Mouse (Mus musculus): ENCODE measurements around the gene Tbc1d17.
A peak's percentile ranks its signal among the peaks of the same experiment; 100 is the strongest.

Tbc1d17 gene

GRCm38 (mm10) chr7:44853065-44853464 is 4.2 kb upstream of the Tbc1d17 start:
- no peak for DNase-seq (ENCODE audit: low spot score in 2 of 2)

GRCm38 (mm10) chr7:44852259-44853027 is 3.6 kb upstream of the Tbc1d17 start:
- peak in 1 of 2 experiments; percentile 17 for DNase-seq (ENCODE audit: low spot score in 2 of 2)

DNA sequence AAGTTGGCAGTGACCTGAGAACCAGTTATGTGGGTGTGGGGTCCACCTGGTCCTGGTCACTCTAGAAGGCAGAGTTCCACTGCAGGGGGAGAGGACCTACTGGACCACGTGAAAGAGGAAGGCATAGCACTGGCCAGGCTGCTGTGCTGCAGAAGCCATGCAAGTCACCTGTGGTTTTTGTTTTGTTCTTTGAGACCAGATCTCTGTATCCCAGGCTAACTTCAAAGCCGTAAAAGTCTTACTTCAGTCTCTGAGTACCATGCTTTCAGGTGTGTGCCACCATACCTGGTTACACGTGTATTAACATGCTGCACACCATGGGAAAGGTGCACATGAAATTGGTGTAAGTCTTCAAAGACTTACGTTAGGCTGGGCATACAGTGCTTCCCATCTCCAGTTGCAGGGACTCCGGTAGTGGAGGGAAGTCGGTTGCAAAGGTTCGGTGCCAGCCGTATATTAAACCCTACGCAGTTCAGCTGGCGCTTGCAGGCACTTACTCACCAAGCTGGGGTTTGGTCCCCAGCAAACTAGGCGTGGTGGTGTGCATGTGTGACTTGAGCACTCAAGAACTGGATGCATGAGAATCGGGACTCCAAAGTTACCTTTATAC is 2.9 kb upstream of the Tbc1d17 start:
- no peak for DNase-seq (ENCODE audit: low spot score in 2 of 2)

DNA sequence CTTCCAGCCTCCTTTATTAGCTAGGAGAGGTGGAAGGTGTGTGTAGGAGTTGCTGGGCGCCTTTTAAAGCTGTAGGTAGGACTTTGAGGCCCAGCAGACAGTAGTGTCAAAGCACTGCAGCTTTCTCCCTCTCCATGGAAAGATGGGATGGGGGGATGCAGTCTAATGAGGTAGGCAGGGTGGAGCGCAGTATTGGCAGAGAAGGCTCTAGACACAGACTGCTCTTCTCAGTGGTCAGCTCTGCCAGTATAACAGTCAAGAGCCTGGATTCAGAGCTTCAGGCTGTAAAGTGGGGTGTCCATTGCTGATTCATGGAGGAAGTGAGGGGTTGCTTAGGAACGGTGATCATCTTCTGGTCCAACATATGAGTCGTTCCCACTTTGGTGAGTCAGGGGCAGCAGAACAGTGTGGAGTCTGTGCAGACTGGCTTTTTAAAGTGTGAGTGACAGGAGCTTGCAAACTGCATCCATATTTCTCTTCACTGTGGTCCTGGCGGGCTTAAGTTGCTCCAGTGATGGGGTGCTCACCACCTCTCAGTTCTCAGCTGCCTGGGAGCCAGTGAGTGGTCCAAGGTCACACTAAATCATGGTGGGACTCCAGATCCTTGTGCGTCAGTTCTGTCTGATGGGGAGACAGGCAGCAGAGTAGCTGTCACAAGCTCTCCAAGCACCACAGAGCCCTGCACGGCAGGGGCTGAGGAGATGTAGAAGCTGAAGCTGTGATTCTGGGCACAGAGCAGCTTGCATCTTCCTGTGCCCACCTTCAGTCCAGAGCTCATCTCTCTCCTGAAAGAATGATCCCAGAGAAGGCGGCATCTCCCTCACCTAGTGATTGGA is 2.1 kb upstream of the Tbc1d17 start:
- no peak for DNase-seq (ENCODE audit: low spot score in 2 of 2)

DNA sequence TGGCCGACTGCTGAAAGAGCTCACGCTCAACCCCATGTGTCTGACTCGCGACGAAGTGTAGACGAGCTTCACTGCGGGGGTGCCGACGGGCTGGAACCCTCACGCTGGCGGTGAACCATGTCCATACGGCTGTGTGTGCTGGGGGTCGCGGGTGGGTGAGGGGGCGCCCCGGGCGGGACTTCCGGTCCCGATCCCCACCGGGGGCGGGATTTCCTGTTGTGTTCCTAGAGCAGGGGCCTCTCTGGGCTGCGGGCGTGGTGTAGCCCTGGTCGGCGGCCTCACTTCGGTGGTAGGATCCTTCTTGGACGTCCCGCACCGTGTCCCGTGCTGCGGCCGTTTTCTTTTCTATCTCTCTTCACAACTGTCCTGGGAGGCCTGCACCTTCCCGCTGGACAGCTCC is 1.3 kb upstream of the Tbc1d17 start:
- peak; percentile 77 to 86 for DNase-seq (ENCODE audit: low spot score in 2 of 2)

- DNase-seq (ENCODE audit: low spot score in 2 of 2), result peak; percentile 86 to 92
Observed at GRCm38 (mm10) chr7:44849416-44850111, 685 bp upstream of the Tbc1d17 start.

DNA sequence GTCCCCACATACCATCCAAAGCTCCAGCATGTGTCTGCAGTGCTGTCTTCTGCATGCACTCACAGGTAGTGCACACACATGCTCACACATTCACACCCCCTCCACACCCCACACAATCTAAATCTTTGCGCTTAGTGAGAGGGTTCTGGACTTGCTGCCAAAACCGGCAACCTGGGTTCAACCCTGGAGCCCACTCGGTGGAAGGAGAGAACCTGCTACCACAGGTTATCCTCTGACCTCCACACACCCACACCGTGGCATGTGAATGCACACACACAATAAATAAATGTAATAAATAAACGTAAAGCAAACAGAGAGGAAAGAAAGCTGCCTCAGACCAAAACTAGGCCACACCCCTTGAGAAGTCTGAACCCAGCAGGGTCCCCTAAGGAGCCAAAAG is 1.1 kb downstream of the Tbc1d17 start:
- no peak for DNase-seq (ENCODE audit: low spot score in 2 of 2)

- no peak for DNase-seq (ENCODE audit: low spot score in 2 of 2)
Observed at GRCm38 (mm10) chr7:44846804-44847203, 2.1 kb downstream of the Tbc1d17 start.

DNA sequence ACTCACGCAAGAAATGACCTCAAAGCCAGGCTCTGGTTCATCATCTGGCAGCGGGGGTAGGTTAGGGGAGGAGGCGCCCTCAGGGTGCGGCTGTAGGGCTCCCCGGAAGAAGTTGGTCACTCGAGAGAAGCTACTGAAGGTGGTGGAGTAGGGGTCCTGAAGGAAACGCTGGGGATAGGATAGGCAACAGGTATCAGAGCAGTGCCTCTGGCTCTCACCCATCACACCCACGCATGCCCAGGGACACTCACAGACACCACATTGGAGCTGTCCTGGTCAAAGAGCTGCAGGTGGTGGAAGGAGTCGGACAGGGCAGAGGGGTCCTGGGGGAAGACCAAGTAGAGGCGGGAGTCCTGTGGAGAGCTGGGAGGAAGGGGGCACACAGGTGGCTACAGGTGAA is 3.9 kb downstream of the Tbc1d17 start:
- DNase-seq (ENCODE audit: low spot score in 2 of 2), result no peak

DNA sequence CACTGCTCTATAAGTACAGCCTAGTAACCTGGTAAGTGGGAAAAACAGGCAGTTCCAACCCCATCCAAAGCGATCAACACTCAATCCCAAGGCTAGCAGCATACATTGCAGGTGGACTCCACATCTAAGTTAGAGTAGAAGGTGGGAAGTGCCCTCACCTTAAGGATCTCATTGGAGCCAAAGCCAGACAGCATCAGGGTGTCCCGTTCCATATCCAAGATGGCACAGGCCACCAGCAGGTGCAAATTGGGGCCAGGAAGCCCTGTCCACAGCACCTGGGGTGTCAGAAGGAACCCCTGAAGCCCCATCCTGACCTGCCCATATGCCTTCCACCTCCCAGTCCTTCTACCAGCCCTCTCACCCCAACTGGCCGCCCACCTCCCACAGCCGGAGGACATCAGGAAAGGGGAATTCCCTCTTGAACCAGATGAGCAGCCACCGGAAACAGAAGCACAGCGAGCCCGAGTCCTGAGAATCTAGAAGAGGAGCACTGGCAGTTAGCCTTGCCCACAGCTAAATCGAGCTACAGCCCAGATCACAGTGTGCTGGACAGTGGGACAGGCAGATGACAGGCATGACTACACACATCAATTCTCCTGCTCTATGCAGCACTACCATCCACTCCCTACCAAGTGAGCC is 6.9 kb downstream of the Tbc1d17 start:
- no peak for DNase-seq (ENCODE audit: low spot score in 2 of 2)

DNA sequence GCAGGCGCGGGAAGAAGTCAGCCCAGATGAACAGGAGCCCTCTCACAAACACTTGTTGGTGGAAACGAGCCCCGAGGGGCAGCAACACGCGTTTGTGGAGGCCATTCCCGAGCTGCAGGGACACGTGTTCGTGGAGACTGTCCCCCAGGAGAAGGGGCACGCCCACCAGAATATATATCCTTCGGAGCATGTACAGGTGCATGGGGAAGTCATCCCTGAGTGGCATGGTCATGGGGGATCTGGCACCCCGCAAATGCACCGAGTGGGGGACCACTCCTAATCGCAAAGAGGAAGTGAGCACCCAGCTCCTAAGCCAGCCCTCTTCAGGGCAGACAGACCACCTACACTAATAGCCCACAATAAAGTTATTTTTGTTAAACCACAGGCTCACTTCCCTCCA is 8.5 kb downstream of the Tbc1d17 start:
- DNase-seq (ENCODE audit: low spot score in 2 of 2), result peak; percentile 19 to 69

- DNase-seq (ENCODE audit: low spot score in 2 of 2), result peak; percentile 59 to 79
Observed at GRCm38 (mm10) chr7:44839491-44840191, 9.2 kb downstream of the Tbc1d17 start.

DNA sequence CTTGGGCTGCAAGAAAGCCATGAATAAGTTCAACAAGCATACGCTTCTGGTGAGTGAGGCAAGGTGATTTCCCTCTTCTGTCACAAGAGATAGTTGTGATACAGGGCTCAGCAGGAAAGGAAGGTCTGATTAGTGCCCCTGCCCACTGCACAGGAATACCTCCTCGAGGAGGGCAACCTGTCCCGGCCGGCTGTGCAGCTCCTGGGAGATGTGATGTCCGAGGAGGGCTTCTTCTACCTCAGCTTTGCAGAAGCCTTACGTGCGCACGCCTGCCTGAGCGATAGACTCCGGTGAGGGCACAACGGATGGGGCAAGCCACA is 9.7 kb downstream of the Tbc1d17 start:
- DNase-seq (ENCODE audit: low spot score in 2 of 2), result no peak

DNA sequence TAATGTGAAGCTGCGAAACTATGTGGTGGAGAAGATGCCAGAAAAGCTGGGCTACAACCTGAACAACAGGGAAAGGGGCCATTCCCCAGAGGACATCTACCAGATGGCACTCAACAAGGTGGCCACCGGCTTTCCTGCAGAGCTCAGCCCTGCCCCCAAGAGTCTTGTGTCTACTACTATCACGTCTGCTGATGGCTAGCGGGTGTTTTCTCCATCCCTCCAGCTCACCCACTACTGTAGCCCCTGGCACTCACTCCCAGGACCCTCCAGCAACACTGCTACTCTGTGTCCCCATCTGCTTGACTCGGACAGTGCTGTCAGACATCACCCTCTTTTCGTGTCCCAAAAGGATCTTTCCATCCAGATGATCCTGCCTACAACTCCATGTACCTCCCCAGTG is 10.8 kb downstream of the Tbc1d17 start:
- no peak for DNase-seq (ENCODE audit: low spot score in 2 of 2)

GRCm38 (mm10) chr7:44836423-44837053 is 12.3 kb downstream of the Tbc1d17 start:
- peak; percentile 17 to 64 for DNase-seq (ENCODE audit: low spot score in 2 of 2)

GRCm38 (mm10) chr7:44836016-44836404 is 12.9 kb downstream of the Tbc1d17 start:
- DNase-seq (ENCODE audit: low spot score in 2 of 2), result peak; percentile 74 to 82

DNA sequence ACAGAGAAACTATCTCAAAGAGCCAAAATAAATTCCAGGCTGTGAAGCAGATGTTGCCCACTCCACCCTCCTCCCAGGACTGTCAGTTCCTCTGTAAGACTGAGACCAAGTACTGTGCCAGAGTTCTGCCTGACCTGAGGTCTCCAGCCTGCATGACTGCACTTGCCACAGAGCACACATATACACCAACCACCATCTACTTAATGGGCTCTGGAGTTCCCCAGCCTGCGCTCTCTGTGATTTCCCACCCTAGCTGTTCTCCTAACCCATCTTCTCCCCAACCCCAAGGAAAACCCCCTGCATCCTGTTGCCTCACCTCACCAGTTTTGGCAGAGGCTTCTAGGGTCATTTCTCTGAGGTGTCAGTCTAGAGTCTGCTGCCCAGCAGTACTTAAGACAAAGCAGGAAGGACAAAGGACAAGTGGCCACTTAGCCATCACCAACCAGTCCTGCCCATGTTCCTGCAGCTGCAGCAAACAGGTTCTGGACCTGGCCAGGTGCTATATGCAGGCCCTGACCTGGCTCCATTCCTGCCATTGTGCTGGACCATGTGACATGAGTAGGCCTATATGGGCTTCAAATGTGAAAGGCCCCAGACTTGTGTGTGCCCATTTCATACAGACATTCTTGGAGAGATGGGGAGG is 13.4 kb downstream of the Tbc1d17 start:
- DNase-seq (ENCODE audit: low spot score in 2 of 2), result peak in 1 of 2 experiments; percentile 14

GRCm38 (mm10) chr7:44832763-44833162 is 16.1 kb downstream of the Tbc1d17 start:
- DNase-seq (ENCODE audit: low spot score in 2 of 2), result no peak

DNA sequence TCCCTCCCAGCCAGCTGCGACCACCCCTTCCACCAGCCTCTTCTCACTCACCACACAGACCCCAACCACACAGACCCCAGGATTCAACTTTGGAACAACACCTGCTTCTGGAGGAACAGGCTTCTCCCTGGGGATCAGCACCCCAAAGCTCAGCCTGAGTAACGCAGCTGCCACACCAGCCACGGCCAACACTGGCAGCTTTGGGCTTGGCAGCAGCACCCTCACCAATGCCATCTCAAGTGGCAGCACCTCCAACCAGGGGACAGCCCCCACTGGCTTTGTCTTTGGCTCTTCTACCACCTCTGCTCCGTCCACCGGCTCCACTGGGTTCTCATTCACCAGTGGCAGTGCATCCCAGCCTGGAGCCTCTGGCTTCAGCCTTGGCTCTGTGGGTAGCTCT is 20.2 kb downstream of the Tbc1d17 start:
- DNase-seq (ENCODE audit: low spot score in 2 of 2), result no peak

DNA sequence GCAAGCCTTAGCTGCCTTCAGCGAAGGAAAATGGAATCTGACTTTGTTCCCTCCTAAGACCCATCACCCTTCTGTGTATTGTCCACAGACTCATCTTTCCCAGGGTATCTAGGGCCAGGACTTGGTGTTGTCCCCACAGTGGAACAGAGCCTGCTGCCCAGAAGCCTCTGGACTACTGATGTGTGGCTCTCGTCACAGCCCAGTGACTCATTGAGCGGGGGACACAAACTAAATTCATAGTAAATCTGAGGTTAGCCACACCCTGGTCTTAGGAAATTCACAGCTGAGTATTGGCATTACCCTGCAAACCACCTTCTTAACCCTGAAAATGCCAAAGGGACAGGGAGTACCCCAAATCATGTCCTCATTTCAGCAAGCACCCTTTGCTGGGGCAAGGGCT is 22.1 kb downstream of the Tbc1d17 start:
- DNase-seq (ENCODE audit: low spot score in 2 of 2), result no peak
